Mouse (Mus musculus): ENCODE measurements around the gene D7Ertd443e. TPM values are rescaled to one million over a fixed set of nuclear protein-coding genes. Genes with fewer than 3 reads are reported as not detected.

Gene D7Ertd443e
- polyA plus RNA-seq, 1 experiment from 2014 or later: 0.06 TPM

DNA sequence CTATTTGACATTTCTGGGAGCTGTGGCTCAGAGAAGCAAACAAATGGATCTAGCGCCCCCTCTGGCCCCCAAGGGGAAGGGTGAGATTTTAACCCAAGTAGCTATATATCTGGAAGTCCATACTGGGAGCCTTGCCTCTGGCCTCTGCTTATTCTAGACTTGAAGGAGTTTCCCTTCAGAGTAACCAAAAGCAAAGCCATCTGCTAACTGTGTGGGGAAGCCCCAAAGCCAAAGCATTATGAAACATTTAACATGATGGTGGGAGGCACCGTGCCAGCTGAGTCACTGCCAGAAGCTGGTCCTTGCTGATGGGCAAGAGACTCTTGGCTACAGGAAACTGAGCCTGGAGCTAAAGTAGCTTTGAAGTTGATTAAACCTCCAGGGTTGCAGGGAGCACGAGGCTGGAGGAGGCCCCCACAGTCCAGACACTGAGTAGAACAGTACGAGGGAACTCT is 4.0 kb downstream of the D7Ertd443e start:
- 42% methylated on average over 4 of the region's 4 CpGs for WGBS
- Histone ChIP-seq H3K36me3 (ENCODE audit: control insufficient read depth, insufficient read depth, low read length) (no peaks in the 10 kb centered on the region), H3K27ac (ENCODE audit: low read depth, low read length) (no peak overlapping the region), H3K4me1 (ENCODE audit: control insufficient read depth, insufficient read depth, low read depth, low read length) (0 out of 2 replicates have a peak, but pooled peaks cover 3% of the 10 kb centered on the region), H3K4me3 (ENCODE audit: low read length) (no peak overlapping the region), H3K9ac (ENCODE audit: low read depth, low read length) (no peak overlapping the region), H3K27me3 (replicated peaks; ENCODE audit: control insufficient read depth, insufficient read depth, low read length) (no peaks in the 10 kb centered on the region), H3K9me3 (ENCODE audit: control insufficient read depth, low read length) (no peaks in the 10 kb centered on the region), H3K4me2 (ENCODE audit: low read length) (no peak overlapping the region)
- ATAC-seq: peak; percentile 60

DNA sequence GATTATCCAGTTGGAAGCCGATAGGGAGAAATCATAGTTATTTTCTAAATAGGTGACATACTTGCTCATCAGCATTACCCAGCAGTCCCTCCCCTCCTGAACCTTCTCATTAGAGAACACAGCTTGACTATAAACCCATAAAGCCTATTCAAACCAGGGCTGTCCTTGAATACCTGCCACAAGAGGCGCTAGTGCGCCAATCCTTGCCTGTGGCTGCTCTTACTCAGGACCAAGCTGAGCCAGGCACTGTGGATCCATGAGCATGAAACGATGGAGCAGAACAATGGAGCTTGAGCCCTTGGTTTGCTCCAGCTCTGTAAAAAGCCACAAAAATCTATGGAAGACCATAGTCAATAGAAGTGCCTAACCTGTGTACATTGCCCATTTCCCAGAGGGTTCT is 7.2 kb downstream of the D7Ertd443e start:
- no peaks in the 10 kb centered on the region for H3K9me3 ChIP-seq (ENCODE audit: control insufficient read depth, low read length)
- no peak overlapping the region for H3K27ac ChIP-seq (ENCODE audit: low read depth, low read length)
- no peaks in the 10 kb centered on the region for H3K27me3 ChIP-seq (replicated peaks; ENCODE audit: control insufficient read depth, insufficient read depth, low read length)
- no peak overlapping the region for H3K4me2 ChIP-seq (ENCODE audit: low read length)
- no peak overlapping the region for H3K4me3 ChIP-seq (ENCODE audit: low read length)
- H3K36me3 ChIP-seq (ENCODE audit: control insufficient read depth, insufficient read depth, low read length): no peaks in the 10 kb centered on the region
- 0 out of 2 replicates have a peak, but pooled peaks cover 3% of the 10 kb centered on the region for H3K4me1 ChIP-seq (ENCODE audit: control insufficient read depth, insufficient read depth, low read depth, low read length)
- no peak overlapping the region for H3K9ac ChIP-seq (ENCODE audit: low read depth, low read length)
- 48% methylated on average over 4 of the region's 4 CpGs for WGBS
- no peak for ATAC-seq

DNA sequence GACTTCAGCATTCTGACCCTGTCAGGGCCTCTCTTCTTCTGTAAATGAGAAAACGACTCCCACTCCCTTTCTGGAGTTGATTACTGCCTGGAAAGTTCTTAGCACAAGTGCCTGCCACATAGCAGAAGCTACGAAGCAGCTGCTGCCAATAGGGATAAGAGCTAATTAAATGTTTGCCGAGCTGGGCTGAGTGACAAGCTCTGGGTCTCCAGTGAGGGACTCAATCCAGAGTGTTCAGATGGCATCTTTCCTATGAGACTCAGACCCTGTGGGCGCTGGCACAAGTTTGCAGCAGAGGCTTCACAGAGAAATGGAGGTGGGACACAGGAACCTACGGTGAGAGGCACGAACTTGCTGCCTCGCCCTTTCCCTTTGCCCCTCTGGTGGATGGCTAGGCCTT is 8.7 kb downstream of the D7Ertd443e start:
- no peak overlapping the region for H3K4me3 ChIP-seq (ENCODE audit: low read length)
- no peak for ATAC-seq
- H3K4me2 ChIP-seq (ENCODE audit: low read length): no peak overlapping the region
- no peak overlapping the region for H3K27ac ChIP-seq (ENCODE audit: low read depth, low read length)
- 0 out of 2 replicates have a peak, but pooled peaks cover 2% of the 10 kb centered on the region for H3K4me1 ChIP-seq (ENCODE audit: control insufficient read depth, insufficient read depth, low read depth, low read length)
- no peaks in the 10 kb centered on the region for H3K27me3 ChIP-seq (replicated peaks; ENCODE audit: control insufficient read depth, insufficient read depth, low read length)
- no peaks in the 10 kb centered on the region for H3K9me3 ChIP-seq (ENCODE audit: control insufficient read depth, low read length)
- H3K9ac ChIP-seq (ENCODE audit: low read depth, low read length): no peak overlapping the region
- WGBS: 60% methylated on average over 7 of the region's 7 CpGs
- no peaks in the 10 kb centered on the region for H3K36me3 ChIP-seq (ENCODE audit: control insufficient read depth, insufficient read depth, low read length)

DNA sequence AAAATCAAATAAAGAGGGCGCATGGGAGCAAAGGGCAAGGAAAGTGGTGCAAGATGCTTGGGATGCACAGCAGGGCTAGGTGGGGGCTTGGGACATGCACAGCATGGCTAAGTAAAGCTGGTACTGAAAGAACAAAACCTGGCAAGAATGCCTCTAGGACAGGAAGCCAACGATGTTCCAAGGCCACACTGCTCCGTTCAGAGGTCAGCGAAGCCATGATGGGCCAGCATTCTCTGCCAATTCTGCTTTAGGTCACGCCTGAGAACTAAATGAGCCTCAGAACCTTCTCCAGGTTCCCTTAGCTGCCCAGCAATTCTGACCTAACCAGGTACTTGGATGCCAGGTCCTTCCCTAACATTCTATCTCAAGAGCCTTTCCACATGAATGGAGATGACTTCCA is 13.2 kb downstream of the D7Ertd443e start:
- 69% methylated on average over 5 of the region's 5 CpGs for WGBS
- Histone ChIP-seq H3K36me3 (ENCODE audit: control insufficient read depth, insufficient read depth, low read length) (no peaks in the 10 kb centered on the region), H3K27ac (ENCODE audit: low read depth, low read length) (no peak overlapping the region), H3K9ac (ENCODE audit: low read depth, low read length) (no peak overlapping the region), H3K27me3 (replicated peaks; ENCODE audit: control insufficient read depth, insufficient read depth, low read length) (no peaks in the 10 kb centered on the region), H3K9me3 (ENCODE audit: control insufficient read depth, low read length) (no peaks in the 10 kb centered on the region), H3K4me3 (ENCODE audit: low read length) (no peak overlapping the region), H3K4me1 (ENCODE audit: control insufficient read depth, insufficient read depth, low read depth, low read length) (no peaks in the 10 kb centered on the region), H3K4me2 (ENCODE audit: low read length) (no peak overlapping the region)
- no peak for ATAC-seq

DNA sequence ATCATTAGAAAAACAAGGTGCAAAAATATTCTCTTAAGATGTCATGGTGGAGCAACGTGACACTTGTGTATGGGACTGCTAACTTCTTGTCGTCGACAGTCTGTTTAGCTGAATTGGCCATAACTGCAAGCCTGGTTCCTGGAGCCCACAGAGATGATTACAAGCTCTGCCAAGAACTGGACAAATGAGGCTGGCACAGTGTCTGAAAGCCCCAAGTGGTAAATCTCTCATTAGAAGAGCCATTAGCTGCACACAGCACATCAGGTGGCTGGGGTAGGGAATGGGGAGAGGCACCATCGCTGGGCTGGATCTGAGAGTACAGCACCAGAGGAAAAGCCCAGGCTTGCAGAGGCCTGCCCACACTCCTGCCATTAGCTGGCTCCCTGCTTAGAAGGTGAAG is 16.2 kb downstream of the D7Ertd443e start:
- H3K9ac ChIP-seq (ENCODE audit: low read depth, low read length): no peak overlapping the region
- no peaks in the 10 kb centered on the region for H3K4me1 ChIP-seq (ENCODE audit: control insufficient read depth, insufficient read depth, low read depth, low read length)
- H3K27me3 ChIP-seq (replicated peaks; ENCODE audit: control insufficient read depth, insufficient read depth, low read length): no peaks in the 10 kb centered on the region
- no peak for ATAC-seq
- no peak overlapping the region for H3K4me2 ChIP-seq (ENCODE audit: low read length)
- whole genome bisulfite sequencing: 72% methylated on average over 4 of the region's 4 CpGs
- H3K9me3 ChIP-seq (ENCODE audit: control insufficient read depth, low read length): no peaks in the 10 kb centered on the region
- no peak overlapping the region for H3K4me3 ChIP-seq (ENCODE audit: low read length)
- H3K27ac ChIP-seq (ENCODE audit: low read depth, low read length): no peak overlapping the region
- no peaks in the 10 kb centered on the region for H3K36me3 ChIP-seq (ENCODE audit: control insufficient read depth, insufficient read depth, low read length)

DNA sequence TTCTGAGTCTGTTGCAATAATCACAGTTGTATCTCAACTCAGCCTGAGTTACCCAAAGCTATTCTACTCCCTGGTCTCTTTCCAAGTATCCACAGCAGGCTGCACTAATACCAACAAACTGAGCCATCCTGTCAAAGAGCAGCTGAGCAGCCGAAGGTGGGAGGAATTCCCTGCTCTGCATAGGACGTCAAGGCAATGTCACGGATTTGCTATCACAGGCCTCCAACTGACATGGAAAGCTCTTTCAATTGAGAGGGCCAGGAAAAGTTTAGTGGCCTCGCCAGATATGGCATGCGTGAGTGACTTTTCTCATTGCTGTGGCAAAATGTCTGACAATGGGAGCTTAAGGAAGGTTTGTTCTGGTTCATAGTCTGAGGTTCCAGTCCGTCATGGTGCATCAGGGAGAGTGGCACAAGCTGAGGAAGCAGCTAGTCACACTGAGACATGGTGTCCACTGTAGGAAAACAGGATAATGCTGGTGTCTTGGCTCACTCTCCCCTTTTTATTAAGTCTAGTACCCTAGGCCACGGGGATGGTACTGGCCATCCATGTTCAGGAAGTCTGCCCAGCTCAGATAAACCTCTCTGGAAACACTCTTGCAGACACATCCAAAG is 23.1 kb downstream of the D7Ertd443e start:
- no peak for ATAC-seq
- H3K9ac ChIP-seq (ENCODE audit: low read depth, low read length): no peak overlapping the region
- H3K4me2 ChIP-seq (ENCODE audit: low read length): no peak overlapping the region
- 42% methylated on average over 7 of the region's 7 CpGs for WGBS
- H3K9me3 ChIP-seq (ENCODE audit: control insufficient read depth, low read length): no peaks in the 10 kb centered on the region
- no peaks in the 10 kb centered on the region for H3K36me3 ChIP-seq (ENCODE audit: control insufficient read depth, insufficient read depth, low read length)
- no peaks in the 10 kb centered on the region for H3K4me1 ChIP-seq (ENCODE audit: control insufficient read depth, insufficient read depth, low read depth, low read length)
- no peak overlapping the region for H3K27ac ChIP-seq (ENCODE audit: low read depth, low read length)
- no peaks in the 10 kb centered on the region for H3K27me3 ChIP-seq (replicated peaks; ENCODE audit: control insufficient read depth, insufficient read depth, low read length)
- H3K4me3 ChIP-seq (ENCODE audit: low read length): no peak overlapping the region

DNA sequence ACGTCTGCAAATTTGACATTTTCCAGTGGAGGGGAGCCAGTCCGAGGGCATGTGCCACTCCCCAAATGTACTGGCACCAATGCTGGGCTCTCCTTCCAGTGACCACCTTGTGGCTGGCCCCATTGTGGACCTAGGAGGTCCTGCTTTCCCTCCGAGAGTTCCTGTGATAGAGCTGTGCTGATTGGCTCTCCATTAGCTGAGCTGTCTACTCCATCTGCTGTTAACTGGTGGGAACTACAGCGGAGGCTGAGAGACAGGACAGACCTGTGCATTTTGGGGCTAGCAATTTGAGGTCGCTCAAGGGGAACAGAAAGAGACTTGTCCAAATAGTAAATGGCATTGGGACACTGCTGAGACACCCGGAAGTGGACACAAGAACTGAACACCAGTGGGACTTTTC is 36.6 kb downstream of the D7Ertd443e start:
- peak; percentile 69 for ATAC-seq
- Histone ChIP-seq H3K4me2 (ENCODE audit: low read length) (no peak overlapping the region), H3K36me3 (ENCODE audit: control insufficient read depth, insufficient read depth, low read length) (no peaks in the 10 kb centered on the region), H3K9ac (ENCODE audit: low read depth, low read length) (no peak overlapping the region), H3K4me1 (ENCODE audit: control insufficient read depth, insufficient read depth, low read depth, low read length) (no peaks in the 10 kb centered on the region), H3K27ac (ENCODE audit: low read depth, low read length) (no peak overlapping the region), H3K9me3 (ENCODE audit: control insufficient read depth, low read length) (no peaks in the 10 kb centered on the region), H3K27me3 (replicated peaks; ENCODE audit: control insufficient read depth, insufficient read depth, low read length) (no peaks in the 10 kb centered on the region), H3K4me3 (ENCODE audit: low read length) (no peak overlapping the region)
- 42% methylated on average over 6 of the region's 6 CpGs for WGBS

DNA sequence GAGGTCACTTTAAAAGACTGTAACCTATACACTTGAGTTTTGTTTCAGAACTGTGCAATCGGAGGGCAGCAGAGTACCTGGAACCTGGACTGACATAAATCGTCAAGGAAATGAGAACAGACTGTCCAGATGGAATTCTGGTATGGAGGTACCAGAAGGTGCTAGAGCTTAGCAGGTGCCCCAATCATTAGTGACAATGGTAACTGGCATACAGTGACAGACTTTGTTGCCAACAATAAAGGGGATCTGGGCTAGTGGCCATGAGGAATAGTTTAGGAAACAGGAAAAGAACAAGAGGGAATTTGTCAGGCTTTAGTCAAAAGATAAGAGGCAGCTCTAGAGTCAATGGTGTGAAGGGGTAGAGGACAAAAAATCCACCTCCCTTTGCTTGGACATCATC is 43.3 kb downstream of the D7Ertd443e start:
- WGBS: 76% methylated on average over 2 of the region's 2 CpGs
- Histone ChIP-seq H3K27ac (ENCODE audit: low read depth, low read length) (no peak overlapping the region), H3K4me2 (ENCODE audit: low read length) (no peak overlapping the region)

DNA sequence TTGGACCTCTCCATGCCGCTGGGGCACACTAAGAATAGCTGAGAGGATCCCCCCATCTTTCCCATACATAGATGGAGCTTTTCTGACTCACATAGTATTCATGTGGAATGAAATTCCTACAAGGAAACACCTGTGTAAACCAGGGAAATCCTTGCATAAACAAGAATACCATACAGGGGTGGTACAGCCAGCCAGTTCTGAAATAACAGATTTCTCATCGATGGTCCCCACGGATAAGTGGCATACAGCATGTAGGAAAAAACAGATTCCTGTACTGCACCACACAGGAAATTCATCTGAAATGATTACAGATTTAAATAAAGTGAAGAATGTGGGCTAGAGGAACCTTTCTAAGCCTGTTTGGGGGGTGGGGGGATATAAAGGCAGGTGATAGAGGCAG is 49.5 kb downstream of the D7Ertd443e start:
- ATAC-seq: no peak
- Histone ChIP-seq H3K27ac (ENCODE audit: low read depth, low read length) (no peak overlapping the region), H3K4me3 (ENCODE audit: low read length) (no peak overlapping the region), H3K4me1 (ENCODE audit: control insufficient read depth, insufficient read depth, low read depth, low read length) (no peaks in the 10 kb centered on the region), H3K9me3 (ENCODE audit: control insufficient read depth, low read length) (no peaks in the 10 kb centered on the region), H3K9ac (ENCODE audit: low read depth, low read length) (no peak overlapping the region), H3K4me2 (ENCODE audit: low read length) (no peak overlapping the region), H3K36me3 (ENCODE audit: control insufficient read depth, insufficient read depth, low read length) (no peaks in the 10 kb centered on the region), H3K27me3 (replicated peaks; ENCODE audit: control insufficient read depth, insufficient read depth, low read length) (no peaks in the 10 kb centered on the region)
- WGBS: 87% methylated on average over 3 of the region's 3 CpGs

More for the DNA sequence above, 43.3 kb downstream of the D7Ertd443e start:
- Histone ChIP-seq H3K27me3 (replicated peaks; ENCODE audit: control insufficient read depth, insufficient read depth, low read length) (no peaks in the 10 kb centered on the region), H3K4me3 (ENCODE audit: low read length) (no peak overlapping the region), H3K36me3 (ENCODE audit: control insufficient read depth, insufficient read depth, low read length) (no peaks in the 10 kb centered on the region), H3K4me1 (ENCODE audit: control insufficient read depth, insufficient read depth, low read depth, low read length) (no peaks in the 10 kb centered on the region), H3K9me3 (ENCODE audit: control insufficient read depth, low read length) (no peaks in the 10 kb centered on the region), H3K9ac (ENCODE audit: low read depth, low read length) (no peak overlapping the region)
- ATAC-seq: no peak
